Mouse (Mus musculus) ES-Bruce4 (cell line): ENCODE results near the gene Atg4d. TPM values are rescaled to one million over a fixed set of nuclear protein-coding genes. Genes with fewer than 3 reads are reported as not detected.

ENCODE experiments used
- H3K27ac ChIP-seq: 2 replicates; pipeline ENCODE4 v1.5.1; 2012; ENCODE audit warnings: low read length, inconsistent platforms; ENCODE audit not compliant: insufficient read depth
- H3K27me3 ChIP-seq: 2 replicates; pipeline ENCODE4 v1.6.1; 2012; ENCODE audit warnings: mild to moderate bottlenecking, low read length, inconsistent platforms; ENCODE audit not compliant: control insufficient read depth, poor library complexity, insufficient read depth, severe bottlenecking
- H3K36me3 ChIP-seq: 2 replicates; pipeline ENCODE4 v1.6.1; 2012; ENCODE audit warnings: inconsistent platforms, mild to moderate bottlenecking, low read length, moderate library complexity; ENCODE audit not compliant: control insufficient read depth, poor library complexity, insufficient read depth, severe bottlenecking
- H3K4me1 ChIP-seq: one replicate; pipeline ENCODE4 v1.8.1; 2011; ENCODE audit warnings: low read length; ENCODE audit not compliant: control insufficient read depth, insufficient read depth
- H3K4me3 ChIP-seq: 2 replicates; pipeline ENCODE4 v1.5.1; 2011; ENCODE audit warnings: low read depth, mild to moderate bottlenecking, low read length
- H3K9ac ChIP-seq: 2 replicates; pipeline ENCODE4 v1.6.1; 2012; ENCODE audit warnings: low read depth, mild to moderate bottlenecking, inconsistent platforms; ENCODE audit not compliant: poor library complexity, severe bottlenecking
- H3K9me3 ChIP-seq: replicated peaks from 2 replicates; pipeline ENCODE4 v1.6.1; 2012; ENCODE audit warnings: mild to moderate bottlenecking, low read length, inconsistent platforms; ENCODE audit not compliant: control insufficient read depth, poor library complexity, insufficient read depth, severe bottlenecking
- CTCF ChIP-seq: IDR thresholded peaks from one replicate; pipeline ENCODE4 v1.8.1; 2011; ENCODE audit warnings: low read depth, low read length
- EP300 ChIP-seq: IDR thresholded peaks from 2 replicates; pipeline ENCODE4 v1.6.1; 2011; ENCODE audit warnings: low read depth, low read length; ENCODE audit not compliant: insufficient read depth
- POLR2A ChIP-seq: IDR thresholded peaks from one replicate; pipeline ENCODE4 v1.8.1; 2011; ENCODE audit warnings: low read length; ENCODE audit not compliant: insufficient read depth
- polyA plus RNA-seq: library from polyadenylated mRNA; stranded (reverse); fragments of >200 nt; gene quantifications from 2 replicates; pipeline ENCODE4 v1.2.4, GENCODE M21; 2011; ENCODE audit warnings: low read depth; ENCODE audit not compliant: missing spikeins, insufficient read depth, insufficient read length

The Atg4d gene
- polyA plus RNA-seq, 1 experiment = 18.8 TPM

- H3K36me3 ChIP-seq = no peaks in the 10 kb centered on the region
- H3K4me1 ChIP-seq = no peaks in the 10 kb centered on the region
- TF ChIP-seq CTCF = no peak
- TF ChIP-seq POLR2A = peak; percentile 61
- peak overlapping the region; percentile 13 for H3K9ac ChIP-seq
- peak overlapping the region; percentile 44 for H3K4me3 ChIP-seq
- no peaks in the 10 kb centered on the region for H3K27me3 ChIP-seq
- H3K27ac ChIP-seq = peak overlapping the region; percentile 35
- no peaks in the 10 kb centered on the region for H3K9me3 ChIP-seq
These were observed 41.2 kb upstream of the Atg4d start for GRCm38 (mm10) chr9:21223906-21224305.

- Histone ChIP-seq H3K36me3 (no peaks in the 10 kb centered on the region), H3K27ac (peak overlapping the region; percentile 35), H3K4me1 (no peaks in the 10 kb centered on the region), H3K4me3 (peak overlapping the region; percentile 84), H3K9ac (peak overlapping the region; percentile 13), H3K27me3 (no peaks in the 10 kb centered on the region), H3K9me3 (no peaks in the 10 kb centered on the region)
- no peak for TF ChIP-seq CTCF
- no peak for TF ChIP-seq EP300
These were observed 40.3 kb upstream of the Atg4d start for GRCm38 (mm10) chr9:21224576-21225414.

GRCm38 (mm10) chr9:21225415-21225758 is 39.7 kb upstream of the Atg4d start:
- Histone ChIP-seq H3K36me3 (no peaks in the 10 kb centered on the region), H3K9ac (peak overlapping the region; percentile 13), H3K9me3 (no peaks in the 10 kb centered on the region), H3K27me3 (no peaks in the 10 kb centered on the region), H3K27ac (no peak overlapping the region), H3K4me1 (no peaks in the 10 kb centered on the region), H3K4me3 (peak overlapping the region; percentile 84)
- TF ChIP-seq POLR2A (no peak), EP300 (no peak), CTCF (no peak)

- Histone ChIP-seq H3K4me1 (peaks cover 9% of the 10 kb centered on the region), H3K27me3 (no peaks in the 10 kb centered on the region), H3K9me3 (no peaks in the 10 kb centered on the region), H3K4me3 (peak overlapping the region; percentile 25), H3K9ac (0 out of 2 replicates have a peak overlapping the region, but pooled peaks have one; percentile 7), H3K27ac (no peak overlapping the region), H3K36me3 (no peaks in the 10 kb centered on the region)
- TF ChIP-seq CTCF (no peak), EP300 (peak; percentile 86), POLR2A (peak; percentile 87)
These were observed 37.8 kb upstream of the Atg4d start for GRCm38 (mm10) chr9:21227342-21227741.

GRCm38 (mm10) chr9:21231551-21231950 is 33.5 kb upstream of the Atg4d start:
- Histone ChIP-seq H3K27ac (no peak overlapping the region), H3K9me3 (no peaks in the 10 kb centered on the region), H3K27me3 (no peaks in the 10 kb centered on the region), H3K4me1 (peaks cover 9% of the 10 kb centered on the region), H3K4me3 (no peak overlapping the region), H3K36me3 (no peaks in the 10 kb centered on the region), H3K9ac (no peak overlapping the region)
- TF ChIP-seq EP300 (no peak), POLR2A (no peak), CTCF (no peak)

- H3K36me3 ChIP-seq = no peaks in the 10 kb centered on the region
- no peak for TF ChIP-seq EP300
- TF ChIP-seq POLR2A = no peak
- TF ChIP-seq CTCF = no peak
These were observed 32.2 kb upstream of the Atg4d start for GRCm38 (mm10) chr9:21232867-21233266.

More at GRCm38 (mm10) chr9:21232867-21233266, 32.2 kb upstream of the Atg4d start:
- Histone ChIP-seq H3K27ac (no peak overlapping the region), H3K27me3 (no peaks in the 10 kb centered on the region), H3K4me1 (peaks cover 9% of the 10 kb centered on the region), H3K9ac (no peak overlapping the region), H3K9me3 (no peaks in the 10 kb centered on the region), H3K4me3 (no peak overlapping the region)
